Mouse (Mus musculus) lung, postnatal 0 days (tissue): Measurements from ENCODE around the gene Ppp2r3c.
"Not testable (repeated sequence)": the region's sequence is repeated elsewhere in the genome, so short reads cannot be mapped to it uniquely, and the experiment has no call there.

Source experiments
- CTCF ChIP-seq: IDR thresholded peaks from 2 replicates; pipeline ENCODE4 v1.5.1; 2016; ENCODE audit warnings: antibody characterized with exemption, mild to moderate bottlenecking
- EP300 ChIP-seq: IDR thresholded peaks from 2 replicates; pipeline ENCODE4 v1.6.1; 2016; ENCODE audit warnings: antibody characterized with exemption, mild to moderate bottlenecking, control low read depth

DNA sequence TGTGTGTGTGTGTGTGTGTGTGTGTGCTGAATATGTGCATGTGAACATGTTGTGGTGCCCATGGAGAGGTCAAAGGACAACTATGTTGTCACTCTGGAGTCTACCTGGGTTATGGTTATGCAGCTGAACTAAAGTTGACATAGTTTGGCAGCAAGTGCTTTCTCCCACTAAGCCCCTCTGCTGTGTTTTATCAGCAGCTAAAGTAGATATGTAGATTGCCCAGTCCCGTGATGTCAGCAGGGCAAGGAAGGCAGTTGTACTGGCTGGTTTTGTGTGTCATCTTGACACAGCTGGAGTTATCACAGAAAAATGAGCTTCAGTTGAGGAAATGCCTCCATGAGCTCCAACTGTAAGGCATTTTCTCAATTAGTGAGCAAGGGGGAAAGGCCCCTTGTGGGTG is 40.2 kb upstream of the Ppp2r3c start:
- not testable (repeated sequence) for TF ChIP-seq CTCF, EP300
